9 mouse cellular contexts compared by ENCODE assay signal in the genomic region with DNA sequence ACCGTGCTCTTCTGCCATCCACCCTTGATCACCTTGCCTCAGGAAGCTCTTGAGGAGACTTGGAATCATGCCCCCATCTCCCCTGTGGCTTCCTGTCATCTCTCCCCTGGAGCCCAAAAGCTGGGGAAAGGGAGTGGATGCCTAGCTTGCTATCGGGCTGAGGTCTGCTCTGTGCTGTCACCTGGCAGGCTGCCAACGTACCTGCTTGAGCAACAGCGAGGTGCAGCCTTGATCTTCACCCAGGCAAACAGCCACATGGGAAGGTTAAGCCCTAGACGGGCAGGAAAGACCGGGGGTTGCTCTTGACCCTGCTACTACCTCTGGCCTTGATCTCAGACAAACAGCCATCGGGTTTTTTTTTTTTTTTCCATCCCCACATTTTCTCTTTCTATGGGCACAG.
DNase-seq lines count a peak whose midpoint lies in the region; ATAC-seq lines count a peak whose summit lies in the region.
"Had no signal": no experiment of that assay in that cellular context is flagged by ENCODE, and none has a peak within 500 bp of the region (broad histone marks: within the 10 kb centered on the region; RNA-seq: fewer than 3 reads in every experiment).

No protein-coding gene starts in this region.

- no peak overlapping the region for H3K4me2 ChIP-seq in lung, embryonic 15.5 days
- H3K4me2 ChIP-seq in stomach, embryonic 16.5 days (ENCODE audit: low read depth, low read length) = no peak overlapping the region

- no peaks in the 10 kb centered on the region for H3K36me3 ChIP-seq in lung, embryonic 15.5 days
- no peaks in the 10 kb centered on the region for H3K36me3 ChIP-seq in stomach, embryonic 16.5 days (ENCODE audit: control insufficient read depth, insufficient read depth, low read length)

- 0 out of 2 replicates have a peak overlapping the region, but pooled peaks have one; percentile 25 for H3K27ac ChIP-seq in lung, embryonic 15.5 days
- H3K27ac ChIP-seq in stomach, embryonic 16.5 days (ENCODE audit: low read length) = peak overlapping the region; percentile 88

- no peak for DNase-seq in lung, postnatal 25 days (ENCODE audit: low spot score)
- DNase-seq in adrenal gland, postnatal 25 days = peak; percentile 19
- DNase-seq in kidney, postnatal 25 days = peak; percentile 71 to 72
- no peak for DNase-seq in c-Kit-positive CD71-positive TER-119-positive erythroid progenitor cells, embryonic 14.5 days (ENCODE audit: low spot score)
- DNase-seq in right cerebral cortex, postnatal 25 days = no peak
- no peak for DNase-seq in thymus, postnatal 0 days (ENCODE audit: low spot score)
- DNase-seq: midbrain, embryonic 14.5 days had no signal

- H3K4me3 ChIP-seq in lung, embryonic 15.5 days = no peak overlapping the region
- H3K4me3 ChIP-seq in stomach, embryonic 16.5 days (replicated peaks; ENCODE audit: low read length) = no peak overlapping the region

- H3K9me3 ChIP-seq in lung, embryonic 15.5 days = no peaks in the 10 kb centered on the region
- H3K9me3 ChIP-seq in stomach, embryonic 16.5 days (replicated peaks; ENCODE audit: control insufficient read depth, low read length) = no peaks in the 10 kb centered on the region

- no peak overlapping the region for H3K9ac ChIP-seq in lung, embryonic 15.5 days
- H3K9ac ChIP-seq in stomach, embryonic 16.5 days (ENCODE audit: low read length) = peak overlapping the region; percentile 33; the same call in 1 of the 2 replicates

- H3K27me3 ChIP-seq in lung, embryonic 15.5 days = no peaks in the 10 kb centered on the region
- no peaks in the 10 kb centered on the region for H3K27me3 ChIP-seq in stomach, embryonic 16.5 days (ENCODE audit: control insufficient read depth, insufficient read depth, low read length)

- peaks cover 31% of the 10 kb centered on the region for H3K4me1 ChIP-seq in lung, embryonic 15.5 days
- H3K4me1 ChIP-seq in stomach, embryonic 16.5 days (ENCODE audit: control insufficient read depth, insufficient read depth, low read length) = peaks cover 29% of the 10 kb centered on the region

- no peak for ATAC-seq in lung, embryonic 15.5 days (ENCODE audit: borderline replicate concordance, extremely low read depth, low FRiP score, low TSS enrichment)
- ATAC-seq in stomach, embryonic 16.5 days (ENCODE audit: insufficient read depth, low FRiP score) = peak; percentile 48

- 19% methylated on average over 7 of the region's 7 CpGs for WGBS in lung, embryonic 15.5 days
- WGBS in stomach, embryonic 16.5 days = 22% methylated on average over 7 of the region's 7 CpGs

Comparison
In these comparisons a context has a peak if more than half of its experiments do, and no peak if none do; other contexts are left out.
1. DNase-seq: peak in adrenal gland, postnatal 25 days (single experiment) and kidney, postnatal 25 days (2 of 2); none in lung, postnatal 25 days (single experiment), c-Kit-positive CD71-positive TER-119-positive erythroid progenitor cells, embryonic 14.5 days (single experiment), right cerebral cortex, postnatal 25 days (single experiment) and thymus, postnatal 0 days (single experiment).